Mouse (Mus musculus) B cell, adult (primary cell): ENCODE measurements around the gene Gm44. TPM values are rescaled to one million over a fixed set of nuclear protein-coding genes. Genes with fewer than 3 reads are reported as not detected.

Experiments used
- total RNA-seq: library from RNA; stranded (reverse); gene quantifications from 4 replicates; pipeline ENCODE4 v1.2.4, GENCODE M21; 2023; ENCODE audit not compliant: inconsistent age

Gm44 gene
- not detected in 4 replicates for total RNA-seq

DNA sequence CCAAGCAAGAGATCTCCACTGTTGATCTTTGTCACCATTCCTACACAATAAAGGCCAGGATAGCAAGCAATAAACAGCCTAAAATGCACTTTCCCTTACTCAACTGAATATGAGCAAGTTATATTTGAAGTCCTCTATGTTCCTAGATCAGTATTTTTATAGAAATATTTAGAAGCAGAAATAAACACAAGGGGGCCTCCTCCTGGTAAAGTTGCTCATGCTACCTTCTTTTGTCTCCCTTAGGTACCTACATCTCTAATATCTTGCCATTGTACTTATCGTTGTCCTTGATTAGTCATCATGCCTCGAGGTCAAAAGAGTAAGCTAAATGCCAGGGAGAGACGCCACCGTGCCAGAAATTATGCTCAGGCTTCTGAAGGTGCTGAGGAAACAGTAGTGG lies at the start of gene Gm44:
Gm44 (plus strand) TSS at position 301 of the 400 bp plus-strand sequence.

